Mouse (Mus musculus) spleen, postnatal 0 days (tissue): ENCODE results near the gene Wasf2. TPM values are rescaled to one million over a fixed set of nuclear protein-coding genes. Genes with fewer than 3 reads are reported as not detected.

Source experiments
- polyA plus RNA-seq: library from polyadenylated mRNA; unstranded; fragments of >200 nt; fragmentation: Nextera tagmentation; extraction: Ambion mirVana; gene quantifications from 2 replicates; pipeline ENCODE4 v1.2.1, GENCODE M21; 2015

Gene Wasf2
- polyA plus RNA-seq, result 83.1 and 88.3 TPM in 2 replicates

DNA sequence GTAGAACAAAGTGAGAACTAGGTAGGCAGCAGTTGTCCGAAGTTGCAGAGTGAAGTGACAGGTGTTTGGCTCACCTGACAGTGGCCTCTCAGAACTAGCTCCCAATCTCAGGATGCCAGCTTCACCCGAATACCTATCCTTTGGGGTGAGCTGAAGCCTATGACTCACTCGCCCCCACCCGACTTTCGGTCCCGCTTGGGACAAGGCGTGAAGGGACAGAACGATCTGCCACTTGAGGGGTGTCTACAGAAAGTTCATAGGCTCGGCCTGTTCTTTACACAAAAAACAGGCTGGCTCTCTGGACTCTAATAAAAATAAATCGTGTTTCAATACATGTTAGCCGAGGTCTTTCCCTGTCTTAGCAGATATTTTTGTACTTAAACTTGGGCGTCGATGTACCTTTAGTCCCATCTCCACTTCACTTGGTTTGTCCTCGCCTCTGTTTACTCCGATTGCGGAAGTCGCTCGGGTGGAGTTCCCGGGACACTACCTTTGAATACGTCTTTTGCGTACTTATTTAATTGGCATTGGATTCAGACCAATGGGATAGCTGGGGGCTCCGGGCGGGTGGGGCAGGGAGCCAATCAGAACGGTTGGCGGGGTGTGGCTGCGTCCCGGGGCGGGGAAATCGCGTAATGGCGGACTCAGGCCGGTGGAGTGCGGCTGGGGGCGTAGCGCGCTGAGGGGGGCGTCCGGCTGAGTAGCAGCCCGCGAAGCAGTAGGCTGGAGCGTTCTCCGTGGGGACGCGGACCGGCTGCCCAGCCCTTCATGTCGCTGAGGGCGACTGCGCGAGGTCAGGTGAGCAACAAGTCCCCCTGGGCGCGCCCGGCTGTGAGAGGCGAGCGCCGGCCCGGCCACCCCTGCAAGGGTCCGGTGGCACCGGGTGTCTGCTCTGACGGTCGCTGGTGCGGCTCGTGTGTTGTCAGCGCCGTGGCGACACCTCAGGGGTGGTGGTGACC, at the start of gene Wasf2:
Gene Wasf2, plus strand, starts transcription at position 575 of the 959 bp plus-strand sequence.

DNA sequence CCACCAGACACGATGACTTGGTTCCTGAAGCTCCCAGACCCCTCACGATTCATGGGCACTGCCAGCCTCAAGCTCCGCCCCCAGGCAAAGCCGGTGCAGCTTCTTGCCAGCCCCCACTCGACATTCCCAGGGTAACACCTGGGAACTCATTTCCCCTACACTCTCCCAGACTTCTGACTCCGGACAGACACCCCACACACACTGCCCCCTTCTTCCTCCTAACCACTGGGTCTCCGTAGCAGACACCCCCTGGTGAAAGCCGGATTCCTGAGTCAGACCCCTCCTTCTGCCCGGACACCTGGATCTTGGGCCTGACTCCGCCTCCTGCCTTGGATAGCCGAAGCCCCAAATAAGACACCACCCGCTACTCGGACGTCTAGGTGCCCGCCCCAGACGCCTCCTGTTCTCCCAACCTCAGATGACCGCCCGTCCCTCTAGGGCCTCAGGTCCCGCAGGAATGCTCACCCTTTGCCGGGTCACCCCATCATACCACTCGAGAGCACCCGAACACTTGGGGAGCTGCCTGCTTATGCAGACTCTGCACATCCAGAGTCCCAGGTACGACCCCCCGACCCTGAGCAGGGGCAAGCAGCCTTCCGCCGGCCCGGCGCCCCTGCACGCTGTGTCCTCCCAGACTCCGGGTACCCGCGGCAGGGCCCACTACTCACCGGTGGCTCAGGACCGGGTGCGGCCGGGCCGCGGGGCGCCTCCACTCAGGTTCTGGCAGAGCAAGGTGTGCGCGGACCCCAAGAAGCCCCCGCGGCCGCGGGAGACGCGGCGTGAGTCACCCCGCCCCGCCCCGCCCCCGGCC, 81.7 kb downstream of the Wasf2 start, which contains the start of the genes Cd164l2 and Gpr3:
Gene Cd164l2, plus strand, starts transcription at position 381 of the 811 bp plus-strand sequence.
Gene Gpr3, minus strand, starts transcription at position 786 of the 811 bp plus-strand sequence.

DNA sequence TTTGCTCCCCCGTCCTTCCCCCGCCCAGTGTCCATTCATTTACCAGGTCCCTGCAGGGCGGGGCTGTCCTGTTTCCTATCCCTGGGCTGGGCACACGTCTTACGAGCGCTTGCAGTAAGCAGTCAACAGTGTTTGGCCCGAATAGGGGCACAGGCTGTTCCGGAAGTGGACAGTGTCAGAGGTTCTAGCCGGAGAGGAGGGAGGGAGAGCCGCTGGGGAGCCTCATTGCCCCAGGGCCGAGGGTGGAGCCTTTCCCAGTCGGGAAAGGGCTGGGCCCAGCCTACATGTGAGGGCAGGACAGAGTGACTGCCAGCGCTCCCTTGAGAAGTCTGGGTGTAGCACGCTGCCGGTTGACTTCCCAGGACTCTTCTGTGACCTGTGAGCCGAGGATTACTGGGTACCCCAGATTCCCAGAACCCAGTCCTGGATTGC, 110.2 kb downstream of the Wasf2 start, which contains the start of gene Map3k6:
Gene Map3k6, plus strand, starts transcription at position 329 of the 432 bp plus-strand sequence.

Other genes with a start within 250 kb of the Wasf2 start
- 20.2 and 22.4 TPM in 2 replicates for gene Stx12, start 246.0 kb upstream of the Wasf2 start, polyA plus RNA-seq
- gene Fam76a, start 207.9 kb upstream of the Wasf2 start, polyA plus RNA-seq, result 44.8 and 49.4 TPM in 2 replicates
- 11.6 and 16.2 TPM in 2 replicates for gene Fgr, start 156.4 kb upstream of the Wasf2 start, polyA plus RNA-seq
- 2.4 and 3.7 TPM in 2 replicates for gene Ahdc1, start 119.2 kb upstream of the Wasf2 start, polyA plus RNA-seq
- gene Cd164l2, start 81.6 kb downstream of the Wasf2 start, polyA plus RNA-seq, result 0.18 and 0.45 TPM in 2 replicates
- gene Gpr3, start 82.0 kb downstream of the Wasf2 start, polyA plus RNA-seq, result 0.11 TPM in 1 of 2 replicates, not detected in the other
- 4.6 and 5.5 TPM in 2 replicates for gene Map3k6, start 110.3 kb downstream of the Wasf2 start, polyA plus RNA-seq
- 3.2 and 3.5 TPM in 2 replicates for gene Sytl1, start 132.6 kb downstream of the Wasf2 start, polyA plus RNA-seq
- 57.6 and 59.4 TPM in 2 replicates for gene Tmem222, start 147.3 kb downstream of the Wasf2 start, polyA plus RNA-seq
- gene Wdtc1, start 223.0 kb downstream of the Wasf2 start, polyA plus RNA-seq, result 8.0 and 8.3 TPM in 2 replicates
- gene Slc9a1, start 239.2 kb downstream of the Wasf2 start, polyA plus RNA-seq, result 4.5 and 5.3 TPM in 2 replicates